Mouse (Mus musculus) bone marrow macrophage, adult 2 months (primary cell): ENCODE data around the gene Skida1.

Source experiments
- CTCF ChIP-seq: IDR thresholded peaks from 2 replicates; pipeline ENCODE4 v1.5.1; 2012; ENCODE audit warnings: low read depth, mild to moderate bottlenecking, low read length, moderate library complexity
- POLR2A ChIP-seq: IDR thresholded peaks from 2 replicates; pipeline ENCODE4 v1.6.1; 2012; ENCODE audit warnings: mild to moderate bottlenecking, low read depth, low read length, borderline replicate concordance

- TF ChIP-seq CTCF (no peak), POLR2A (no peak)
Measured at GRCm38 (mm10) chr2:18022886-18023285, 26.0 kb downstream of the Skida1 start.
